Mouse (Mus musculus) hindbrain, embryonic 14.5 days (tissue): ENCODE measurements around the gene Ckap5. TPM values are rescaled to one million over a fixed set of nuclear protein-coding genes. Genes with fewer than 3 reads are reported as not detected.

Experiments
- ATAC-seq: fragments of 200-750 bp; cut with Nextera tagmentation; 2 replicates; pipeline ENCODE4 v1.8.0; 2017; ENCODE audit warnings: moderate number of reproducible peaks, mild to moderate bottlenecking, moderate TSS enrichment, moderate library complexity; ENCODE audit not compliant: low FRiP score
- DNase-seq: peaks from one replicate; pipeline ENCODE4 v3.0.0-alpha.2; 2015; ENCODE audit warnings: low spot score
- H3K27ac ChIP-seq: fragments of 300-500 bp; sonication (generic); 2 replicates; pipeline ENCODE4 v1.5.1; 2014; ENCODE audit warnings: mild to moderate bottlenecking, moderate library complexity
- H3K27me3 ChIP-seq: fragments of 300-500 bp; sonication (generic); 2 replicates; pipeline ENCODE4 v1.6.1; 2014; ENCODE audit warnings: mild to moderate bottlenecking, low read length, mixed read lengths; ENCODE audit not compliant: control insufficient read depth, insufficient read depth
- H3K36me3 ChIP-seq: fragments of 300-500 bp; sonication (generic); replicated peaks from 2 replicates; pipeline ENCODE4 v1.6.1; 2014; ENCODE audit not compliant: control insufficient read depth, insufficient read depth
- H3K4me1 ChIP-seq: fragments of 300-500 bp; sonication (generic); replicated peaks from 2 replicates; pipeline ENCODE4 v1.6.1; 2014; ENCODE audit warnings: antibody characterized with exemption, low read length, mixed read lengths; ENCODE audit not compliant: control insufficient read depth, insufficient read depth
- H3K4me2 ChIP-seq: fragments of 300-500 bp; sonication (generic); replicated peaks from 2 replicates; pipeline ENCODE4 v1.6.1; 2014; ENCODE audit warnings: mild to moderate bottlenecking, moderate library complexity
- H3K4me3 ChIP-seq: fragments of 300-500 bp; sonication (generic); replicated peaks from 2 replicates; pipeline ENCODE4 v1.5.1; 2014; ENCODE audit warnings: mild to moderate bottlenecking, low read length
- H3K9ac ChIP-seq: fragments of 300-500 bp; sonication (generic); 2 replicates; pipeline ENCODE4 v1.6.1; 2014
- H3K9me3 ChIP-seq: fragments of 300-500 bp; sonication (generic); 2 replicates; pipeline ENCODE4 v1.6.1; 2016; ENCODE audit warnings: low read length; ENCODE audit not compliant: control insufficient read depth
- WGBS: fragments of 180-500 bp; shearing (Covaris S2); extraction: QIAGEN DNeasy Blood & Tissue Kit; methylation state at CpG from one replicate; pipeline ENCODE4 v1.1.7; 2014; 5-methylcytosine and 5-hydroxymethylcytosine counted together
- polyA plus RNA-seq: library from polyadenylated mRNA; unstranded; fragments of >200 nt; fragmentation: Nextera tagmentation; extraction: Ambion mirVana; gene quantifications from 2 replicates; pipeline ENCODE4 v1.2.1, GENCODE M21; 2014

Gene Ckap5
- polyA plus RNA-seq, 1 experiment from 2014 or later, result 124 TPM

DNA sequence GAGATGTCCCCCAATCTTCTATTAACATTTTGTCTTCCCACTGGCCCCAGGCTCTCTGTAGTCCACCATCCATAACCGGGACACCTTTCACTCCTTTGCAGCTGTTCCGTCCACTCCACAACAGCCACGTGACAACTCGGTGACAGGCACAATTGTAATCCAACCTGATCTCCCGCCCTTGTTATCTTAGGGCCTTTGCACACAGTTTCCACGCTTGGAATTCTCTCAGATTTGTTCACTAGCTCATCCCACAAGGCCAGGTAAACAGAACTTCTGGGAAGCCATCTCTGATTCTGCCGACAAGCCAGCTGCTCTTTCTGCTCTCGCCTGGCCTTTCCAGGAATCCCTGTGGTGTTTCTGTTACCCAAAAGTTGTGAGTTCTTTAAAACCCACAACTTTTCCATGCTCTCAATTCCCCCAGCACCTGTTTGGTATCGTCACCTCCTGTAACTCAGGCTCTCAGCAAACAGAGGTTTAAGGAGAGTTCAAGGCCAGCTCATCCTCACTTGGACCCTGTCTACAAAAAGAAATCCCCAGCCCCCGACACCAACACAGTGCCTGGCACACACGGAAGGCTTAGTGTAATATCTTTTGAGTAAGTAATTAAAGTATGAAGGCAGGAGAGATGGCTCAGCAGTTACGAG, 106.9 kb downstream of the Ckap5 start:
- Histone ChIP-seq H3K27ac (no peak overlapping the region), H3K4me2 (no peak overlapping the region), H3K36me3 (no peaks in the 10 kb centered on the region), H3K4me3 (no peak overlapping the region), H3K9ac (no peak overlapping the region), H3K27me3 (no peaks in the 10 kb centered on the region), H3K4me1 (no peaks in the 10 kb centered on the region), H3K9me3 (no peaks in the 10 kb centered on the region)
- WGBS, result 83% methylated on average over 12 of the region's 12 CpGs
- no peak for ATAC-seq
- DNase-seq, result no peak

DNA sequence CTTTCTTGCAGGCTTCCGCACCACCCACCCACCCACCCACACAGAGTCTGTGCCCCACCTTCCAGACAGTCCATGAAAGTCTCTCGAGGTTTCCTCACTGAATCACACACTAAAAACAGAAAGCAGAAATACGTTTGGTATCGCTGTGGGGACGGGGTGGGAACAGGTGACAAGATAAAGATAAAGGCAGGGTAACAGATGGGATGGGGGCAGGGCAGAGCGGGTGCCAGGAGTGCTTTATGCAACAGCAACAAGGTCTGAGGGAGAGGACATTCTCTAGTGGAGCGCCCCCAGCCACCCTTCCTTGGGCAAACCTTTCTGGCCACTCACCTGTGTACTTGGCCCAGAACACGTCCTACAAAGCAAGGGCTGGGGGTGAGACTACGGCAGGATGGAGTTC, 108.3 kb downstream of the Ckap5 start:
- H3K27ac ChIP-seq, result no peak overlapping the region
- H3K4me3 ChIP-seq, result no peak overlapping the region
- no peak overlapping the region for H3K9ac ChIP-seq
- H3K36me3 ChIP-seq, result no peaks in the 10 kb centered on the region
- no peaks in the 10 kb centered on the region for H3K4me1 ChIP-seq
- no peaks in the 10 kb centered on the region for H3K27me3 ChIP-seq
- DNase-seq, result no peak
- H3K4me2 ChIP-seq, result no peak overlapping the region
- 82% methylated on average over 9 of the region's 9 CpGs for WGBS
- no peak for ATAC-seq
- H3K9me3 ChIP-seq, result no peaks in the 10 kb centered on the region

DNA sequence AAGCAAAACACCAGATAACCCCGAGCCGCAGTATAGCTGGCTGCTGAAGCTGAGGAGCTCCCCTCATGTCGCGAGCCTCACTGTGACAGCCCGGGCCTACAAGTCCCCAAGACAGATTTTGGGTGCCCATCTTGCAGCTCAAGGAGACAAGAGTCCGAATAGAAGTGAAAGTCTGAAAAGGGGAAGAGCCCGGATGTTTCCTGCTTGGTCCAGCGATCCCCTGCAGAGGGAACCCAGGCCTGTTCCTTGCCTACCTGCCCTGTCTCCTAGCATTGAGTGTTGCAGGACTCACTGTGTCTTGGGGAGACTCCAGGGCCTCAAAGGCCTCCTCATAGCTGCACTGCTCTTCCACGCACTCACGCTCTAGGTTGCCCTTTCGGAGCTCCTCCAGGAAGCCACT, 108.9 kb downstream of the Ckap5 start:
- ATAC-seq (no peak), DNase-seq (no peak)
- H3K9ac ChIP-seq, result no peak overlapping the region
- H3K27ac ChIP-seq, result no peak overlapping the region
- no peaks in the 10 kb centered on the region for H3K9me3 ChIP-seq
- no peak overlapping the region for H3K4me3 ChIP-seq
- H3K4me2 ChIP-seq, result no peak overlapping the region
- no peaks in the 10 kb centered on the region for H3K4me1 ChIP-seq
- H3K27me3 ChIP-seq, result no peaks in the 10 kb centered on the region
- WGBS, result 88% methylated on average over 10 of the region's 11 CpGs
- H3K36me3 ChIP-seq, result no peaks in the 10 kb centered on the region

- ATAC-seq, result no peak
- no peak for DNase-seq
- H3K4me2 ChIP-seq, result no peak within 1 kb of the TSS
Measured at GRCm38 (mm10) chr2:91636229-91636628, 109.7 kb downstream of the Ckap5 start, which contains the start of gene F2. Gene F2 (minus strand): TSS chr2:91636414.

GRCm38 (mm10) chr2:91636727-91637338, 110.3 kb downstream of the Ckap5 start:
- no peak for ATAC-seq
- no peak for DNase-seq
- no peaks in the 10 kb centered on the region for H3K9me3 ChIP-seq
- H3K36me3 ChIP-seq, result 0 out of 2 replicates have a peak, but pooled peaks cover under 1% of the 10 kb centered on the region
- 85% methylated on average over 5 of the region's 5 CpGs for WGBS
- H3K9ac ChIP-seq, result no peak overlapping the region
- H3K4me2 ChIP-seq, result no peak overlapping the region
- no peaks in the 10 kb centered on the region for H3K4me1 ChIP-seq
- H3K4me3 ChIP-seq, result no peak overlapping the region
- no peaks in the 10 kb centered on the region for H3K27me3 ChIP-seq
- H3K27ac ChIP-seq, result no peak overlapping the region

More at GRCm38 (mm10) chr2:91636229-91636628, 109.7 kb downstream of the Ckap5 start, which contains the start of gene F2:
- 94% methylated on average over 8 of the region's 8 CpGs for WGBS
- no peak within 1 kb of the TSS for H3K9ac ChIP-seq
- H3K27me3 ChIP-seq, result no peaks in the 10 kb centered on the region
- H3K27ac ChIP-seq, result no peak within 1 kb of the TSS
- no peak within 1 kb of the TSS for H3K4me3 ChIP-seq
- no peaks in the 10 kb centered on the region for H3K4me1 ChIP-seq
- no peaks in the 10 kb centered on the region for H3K36me3 ChIP-seq
- no peaks in the 10 kb centered on the region for H3K9me3 ChIP-seq

DNA sequence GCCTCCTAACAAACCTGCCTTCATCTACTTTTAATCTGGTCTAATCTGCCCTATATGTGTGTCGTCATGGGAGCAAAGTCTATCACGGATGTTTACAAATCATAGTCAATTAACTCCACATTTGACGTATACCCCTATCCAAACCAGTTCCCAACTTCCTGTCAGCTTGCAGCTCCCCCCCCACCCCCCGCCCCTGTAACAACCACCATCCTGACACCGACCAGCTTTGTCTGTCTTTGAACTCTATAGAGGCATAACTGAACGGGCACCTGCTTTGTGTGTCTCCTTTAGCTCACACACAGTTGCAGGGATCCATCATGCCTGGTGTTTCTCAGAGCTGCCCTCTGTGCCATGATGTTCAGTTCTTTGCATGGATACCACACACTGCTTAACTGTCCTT, 112.4 kb downstream of the Ckap5 start:
- no peak overlapping the region for H3K4me3 ChIP-seq
- H3K27ac ChIP-seq, result no peak overlapping the region
- no peak overlapping the region for H3K4me2 ChIP-seq
- H3K36me3 ChIP-seq, result peaks cover 19% of the 10 kb centered on the region
- no peaks in the 10 kb centered on the region for H3K4me1 ChIP-seq
- no peak for DNase-seq
- no peak for ATAC-seq
- H3K9me3 ChIP-seq, result no peaks in the 10 kb centered on the region
- H3K9ac ChIP-seq, result no peak overlapping the region
- no peaks in the 10 kb centered on the region for H3K27me3 ChIP-seq
- 83% methylated on average over 6 of the region's 6 CpGs for WGBS

- Histone ChIP-seq H3K4me3 (no peak overlapping the region), H3K36me3 (peaks cover 59% of the 10 kb centered on the region), H3K9ac (no peak overlapping the region), H3K27ac (no peak overlapping the region), H3K4me2 (no peak overlapping the region), H3K9me3 (no peaks in the 10 kb centered on the region), H3K4me1 (no peaks in the 10 kb centered on the region), H3K27me3 (no peaks in the 10 kb centered on the region)
- WGBS, result 87% methylated on average over 2 of the region's 2 CpGs
- DNase-seq, result no peak
- ATAC-seq, result no peak
Measured at GRCm38 (mm10) chr2:91642825-91643415, 116.4 kb downstream of the Ckap5 start.

DNA sequence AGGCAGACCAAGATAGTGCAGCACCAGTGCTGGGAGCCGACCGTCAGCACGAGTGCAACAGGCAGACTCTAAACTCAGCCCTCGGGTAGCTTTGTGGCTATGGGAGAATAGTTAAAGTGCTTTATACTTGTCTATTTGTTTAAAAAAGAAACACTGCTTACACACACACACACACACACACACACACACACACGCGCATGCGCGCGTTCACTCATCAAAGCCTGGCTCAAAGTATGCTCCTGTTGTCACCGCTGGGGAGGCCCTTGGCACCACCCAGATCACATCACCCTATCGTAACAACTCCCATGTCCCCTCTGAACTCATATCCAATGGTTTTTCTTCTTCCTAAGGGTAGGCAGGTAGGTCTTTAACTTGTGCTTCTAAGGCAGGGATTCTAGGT, 117.5 kb downstream of the Ckap5 start:
- Histone ChIP-seq H3K27ac (no peak overlapping the region), H3K4me1 (peaks cover 6% of the 10 kb centered on the region), H3K4me2 (no peak overlapping the region), H3K9ac (no peak overlapping the region), H3K27me3 (no peaks in the 10 kb centered on the region), H3K4me3 (no peak overlapping the region), H3K9me3 (no peaks in the 10 kb centered on the region), H3K36me3 (peaks cover 60% of the 10 kb centered on the region)
- no peak for DNase-seq
- WGBS, result 93% methylated on average over 11 of the region's 11 CpGs
- ATAC-seq, result no peak

GRCm38 (mm10) chr2:91645354-91645753, 118.8 kb downstream of the Ckap5 start:
- 97% methylated on average over 15 of the region's 15 CpGs for WGBS
- H3K36me3 ChIP-seq, result peaks cover 60% of the 10 kb centered on the region

More at GRCm38 (mm10) chr2:91645354-91645753, 118.8 kb downstream of the Ckap5 start:
- no peak overlapping the region for H3K9ac ChIP-seq
- H3K27me3 ChIP-seq, result no peaks in the 10 kb centered on the region
- H3K9me3 ChIP-seq, result no peaks in the 10 kb centered on the region
- DNase-seq, result no peak
- no peak overlapping the region for H3K27ac ChIP-seq
- peaks cover 6% of the 10 kb centered on the region for H3K4me1 ChIP-seq
- no peak for ATAC-seq
- no peak overlapping the region for H3K4me2 ChIP-seq
- no peak overlapping the region for H3K4me3 ChIP-seq
